Mouse (Mus musculus): Measurements from ENCODE around the gene Hepacam. TPM values are rescaled to one million over a fixed set of nuclear protein-coding genes. Genes with fewer than 3 reads are reported as not detected.
A peak's percentile ranks its signal among the peaks of the same experiment; 100 is the strongest.

Gene Hepacam
- polyA plus RNA-seq, 1 experiment from 2014 or later = not detected

GRCm38 (mm10) chr9:37358713-37359330 lies 8.3 kb upstream of the Hepacam start:
- H3K4me3 ChIP-seq (ENCODE audit: low read depth, low read length) = no peak overlapping the region
- no peaks in the 10 kb centered on the region for H3K27me3 ChIP-seq (ENCODE audit: control insufficient read depth, insufficient read depth, low read length)
- H3K36me3 ChIP-seq (ENCODE audit: control insufficient read depth, insufficient read depth, low read length) = no peaks in the 10 kb centered on the region
- ATAC-seq (ENCODE audit: insufficient read depth, low FRiP score, low TSS enrichment) (peak; percentile 74), DNase-seq (ENCODE audit: low spot score) (peak; percentile 36)
- H3K4me2 ChIP-seq (ENCODE audit: low read depth) = no peak overlapping the region
- H3K9me3 ChIP-seq (ENCODE audit: control insufficient read depth, low read length) = no peaks in the 10 kb centered on the region
- H3K9ac ChIP-seq (ENCODE audit: low read length) = no peak overlapping the region
- H3K27ac ChIP-seq (ENCODE audit: low read depth, low read length) = peak overlapping the region; percentile 65; the same call in 1 of the 2 replicates
- 58% methylated on average over 7 of the region's 7 CpGs for WGBS
- no peaks in the 10 kb centered on the region for H3K4me1 ChIP-seq (ENCODE audit: control insufficient read depth, insufficient read depth, low read length)

- no peaks in the 10 kb centered on the region for H3K36me3 ChIP-seq (ENCODE audit: control insufficient read depth, insufficient read depth, low read length)
- peak; percentile 72 for DNase-seq (ENCODE audit: low spot score)
- no peak overlapping the region for H3K4me3 ChIP-seq (ENCODE audit: low read depth, low read length)
- no peaks in the 10 kb centered on the region for H3K9me3 ChIP-seq (ENCODE audit: control insufficient read depth, low read length)
- peak overlapping the region; percentile 65 for H3K27ac ChIP-seq (ENCODE audit: low read depth, low read length)
- H3K4me1 ChIP-seq (ENCODE audit: control insufficient read depth, insufficient read depth, low read length) = no peaks in the 10 kb centered on the region
- H3K4me2 ChIP-seq (ENCODE audit: low read depth) = no peak overlapping the region
- peak; percentile 82 for ATAC-seq (ENCODE audit: insufficient read depth, low FRiP score, low TSS enrichment)
- H3K9ac ChIP-seq (ENCODE audit: low read length) = no peak overlapping the region
- no peaks in the 10 kb centered on the region for H3K27me3 ChIP-seq (ENCODE audit: control insufficient read depth, insufficient read depth, low read length)
- 37% methylated on average over 6 of the region's 6 CpGs for WGBS
Observed at GRCm38 (mm10) chr9:37359331-37360220, 7.6 kb upstream of the Hepacam start.

GRCm38 (mm10) chr9:37362084-37362483 lies 5.1 kb upstream of the Hepacam start:
- H3K4me2 ChIP-seq (ENCODE audit: low read depth) = no peak overlapping the region
- no peaks in the 10 kb centered on the region for H3K4me1 ChIP-seq (ENCODE audit: control insufficient read depth, insufficient read depth, low read length)
- no peak overlapping the region for H3K9ac ChIP-seq (ENCODE audit: low read length)
- H3K27me3 ChIP-seq (ENCODE audit: control insufficient read depth, insufficient read depth, low read length) = no peaks in the 10 kb centered on the region
- no peak for ATAC-seq (ENCODE audit: insufficient read depth, low FRiP score, low TSS enrichment)
- no peaks in the 10 kb centered on the region for H3K36me3 ChIP-seq (ENCODE audit: control insufficient read depth, insufficient read depth, low read length)
- no peak overlapping the region for H3K4me3 ChIP-seq (ENCODE audit: low read depth, low read length)
- no peaks in the 10 kb centered on the region for H3K9me3 ChIP-seq (ENCODE audit: control insufficient read depth, low read length)
- DNase-seq (ENCODE audit: low spot score) = no peak
- H3K27ac ChIP-seq (ENCODE audit: low read depth, low read length) = no peak overlapping the region

- no peak overlapping the region for H3K9ac ChIP-seq (ENCODE audit: low read length)
- no peaks in the 10 kb centered on the region for H3K36me3 ChIP-seq (ENCODE audit: control insufficient read depth, insufficient read depth, low read length)
- ATAC-seq (ENCODE audit: insufficient read depth, low FRiP score, low TSS enrichment) (no peak), DNase-seq (ENCODE audit: low spot score) (no peak)
- no peaks in the 10 kb centered on the region for H3K9me3 ChIP-seq (ENCODE audit: control insufficient read depth, low read length)
- no peaks in the 10 kb centered on the region for H3K27me3 ChIP-seq (ENCODE audit: control insufficient read depth, insufficient read depth, low read length)
- H3K4me3 ChIP-seq (ENCODE audit: low read depth, low read length) = no peak overlapping the region
- WGBS = 55% methylated on average over 1 of the region's 1 CpGs
- H3K4me2 ChIP-seq (ENCODE audit: low read depth) = no peak overlapping the region
- H3K4me1 ChIP-seq (ENCODE audit: control insufficient read depth, insufficient read depth, low read length) = no peaks in the 10 kb centered on the region
- H3K27ac ChIP-seq (ENCODE audit: low read depth, low read length) = no peak overlapping the region
Observed at GRCm38 (mm10) chr9:37362881-37363280, 4.3 kb upstream of the Hepacam start.

GRCm38 (mm10) chr9:37363551-37363950 lies 3.6 kb upstream of the Hepacam start:
- Histone ChIP-seq H3K4me3 (ENCODE audit: low read depth, low read length) (no peak overlapping the region), H3K27ac (ENCODE audit: low read depth, low read length) (no peak overlapping the region), H3K9me3 (ENCODE audit: control insufficient read depth, low read length) (no peaks in the 10 kb centered on the region), H3K4me2 (ENCODE audit: low read depth) (no peak overlapping the region), H3K4me1 (ENCODE audit: control insufficient read depth, insufficient read depth, low read length) (no peaks in the 10 kb centered on the region), H3K9ac (ENCODE audit: low read length) (no peak overlapping the region), H3K36me3 (ENCODE audit: control insufficient read depth, insufficient read depth, low read length) (no peaks in the 10 kb centered on the region), H3K27me3 (ENCODE audit: control insufficient read depth, insufficient read depth, low read length) (no peaks in the 10 kb centered on the region)
- 80% methylated on average over 3 of the region's 3 CpGs for WGBS
- DNase-seq (ENCODE audit: low spot score) = no peak
- no peak for ATAC-seq (ENCODE audit: insufficient read depth, low FRiP score, low TSS enrichment)

- Histone ChIP-seq H3K4me3 (ENCODE audit: low read depth, low read length) (no peak overlapping the region), H3K36me3 (ENCODE audit: control insufficient read depth, insufficient read depth, low read length) (no peaks in the 10 kb centered on the region), H3K4me1 (ENCODE audit: control insufficient read depth, insufficient read depth, low read length) (no peaks in the 10 kb centered on the region), H3K27me3 (ENCODE audit: control insufficient read depth, insufficient read depth, low read length) (no peaks in the 10 kb centered on the region), H3K4me2 (ENCODE audit: low read depth) (no peak overlapping the region), H3K9ac (ENCODE audit: low read length) (no peak overlapping the region), H3K27ac (ENCODE audit: low read depth, low read length) (no peak overlapping the region), H3K9me3 (ENCODE audit: control insufficient read depth, low read length) (no peaks in the 10 kb centered on the region)
- whole genome bisulfite sequencing = 84% methylated on average over 3 of the region's 3 CpGs
- ATAC-seq (ENCODE audit: insufficient read depth, low FRiP score, low TSS enrichment) (no peak), DNase-seq (ENCODE audit: low spot score) (no peak)
Observed at GRCm38 (mm10) chr9:37364392-37364791, 2.8 kb upstream of the Hepacam start.

- Histone ChIP-seq H3K9ac (ENCODE audit: low read length) (no peak overlapping the region), H3K4me1 (ENCODE audit: control insufficient read depth, insufficient read depth, low read length) (no peaks in the 10 kb centered on the region), H3K27me3 (ENCODE audit: control insufficient read depth, insufficient read depth, low read length) (no peaks in the 10 kb centered on the region), H3K4me2 (ENCODE audit: low read depth) (no peak overlapping the region), H3K27ac (ENCODE audit: low read depth, low read length) (no peak overlapping the region), H3K9me3 (ENCODE audit: control insufficient read depth, low read length) (no peaks in the 10 kb centered on the region), H3K4me3 (ENCODE audit: low read depth, low read length) (no peak overlapping the region), H3K36me3 (ENCODE audit: control insufficient read depth, insufficient read depth, low read length) (no peaks in the 10 kb centered on the region)
- WGBS = 70% methylated on average over 5 of the region's 5 CpGs
- DNase-seq (ENCODE audit: low spot score) = no peak
- ATAC-seq (ENCODE audit: insufficient read depth, low FRiP score, low TSS enrichment) = no peak
Observed at GRCm38 (mm10) chr9:37365706-37366105, 1.4 kb upstream of the Hepacam start.

- no peak overlapping the region for H3K4me2 ChIP-seq (ENCODE audit: low read depth)
- no peaks in the 10 kb centered on the region for H3K27me3 ChIP-seq (ENCODE audit: control insufficient read depth, insufficient read depth, low read length)
- H3K4me3 ChIP-seq (ENCODE audit: low read depth, low read length) = no peak overlapping the region
- WGBS = 86% methylated on average over 11 of the region's 11 CpGs
- no peak for ATAC-seq (ENCODE audit: insufficient read depth, low FRiP score, low TSS enrichment)
- H3K36me3 ChIP-seq (ENCODE audit: control insufficient read depth, insufficient read depth, low read length) = no peaks in the 10 kb centered on the region
- H3K27ac ChIP-seq (ENCODE audit: low read depth, low read length) = no peak overlapping the region
- no peaks in the 10 kb centered on the region for H3K9me3 ChIP-seq (ENCODE audit: control insufficient read depth, low read length)
- H3K9ac ChIP-seq (ENCODE audit: low read length) = no peak overlapping the region
- H3K4me1 ChIP-seq (ENCODE audit: control insufficient read depth, insufficient read depth, low read length) = no peaks in the 10 kb centered on the region
- no peak for DNase-seq (ENCODE audit: low spot score)
Observed at GRCm38 (mm10) chr9:37368081-37368830, 1.1 kb downstream of the Hepacam start.
